Mouse (Mus musculus) kidney, embryonic 14.5 days (tissue): ENCODE data around the gene Col6a2. TPM values are rescaled to one million over a fixed set of nuclear protein-coding genes. Genes with fewer than 3 reads are reported as not detected.

Source experiments
- ATAC-seq: fragments of 200-750 bp; cut with Nextera tagmentation; 2 replicates; pipeline ENCODE4 v1.8.0; 2017; ENCODE audit warnings: moderate number of reproducible peaks, mild to moderate bottlenecking, moderate TSS enrichment, moderate library complexity; ENCODE audit not compliant: low FRiP score, low TSS enrichment
- H3K27ac ChIP-seq: fragments of 300-500 bp; sonication (generic); 2 replicates; pipeline ENCODE4 v1.5.1; 2014; ENCODE audit warnings: low read depth, mild to moderate bottlenecking, low read length, moderate library complexity, mixed read lengths
- H3K27me3 ChIP-seq: fragments of 300-500 bp; sonication (generic); 2 replicates; pipeline ENCODE4 v1.6.1; 2014; ENCODE audit warnings: mild to moderate bottlenecking, low read length; ENCODE audit not compliant: control insufficient read depth, insufficient read depth
- H3K36me3 ChIP-seq: fragments of 300-500 bp; sonication (generic); 2 replicates; pipeline ENCODE4 v1.6.1; 2014; ENCODE audit warnings: low read length, mixed read lengths; ENCODE audit not compliant: control insufficient read depth, insufficient read depth
- H3K4me1 ChIP-seq: fragments of 300-500 bp; sonication (generic); 2 replicates; pipeline ENCODE4 v1.6.1; 2014; ENCODE audit warnings: low read length, mixed read lengths; ENCODE audit not compliant: control insufficient read depth, insufficient read depth
- H3K4me2 ChIP-seq: fragments of 300-500 bp; sonication (generic); replicated peaks from 2 replicates; pipeline ENCODE4 v1.6.1; 2014; ENCODE audit warnings: low read depth, mild to moderate bottlenecking, low read length
- H3K4me3 ChIP-seq: fragments of 300-500 bp; sonication (generic); 2 replicates; pipeline ENCODE4 v1.5.1; 2014; ENCODE audit warnings: mild to moderate bottlenecking, low read length
- H3K9ac ChIP-seq: fragments of 300-500 bp; sonication (generic); 2 replicates; pipeline ENCODE4 v1.6.1; 2014; ENCODE audit warnings: low read depth, mild to moderate bottlenecking, low read length, moderate library complexity
- H3K9me3 ChIP-seq: fragments of 300-500 bp; sonication (generic); 2 replicates; pipeline ENCODE4 v1.6.1; 2016; ENCODE audit warnings: low read length; ENCODE audit not compliant: control insufficient read depth
- WGBS: fragments of 180-500 bp; shearing (Covaris S2); extraction: QIAGEN DNeasy Blood & Tissue Kit; methylation state at CpG from one replicate; pipeline ENCODE4 v1.1.7; 2014; 5-methylcytosine and 5-hydroxymethylcytosine counted together
- polyA plus RNA-seq: library from polyadenylated mRNA; unstranded; fragments of >200 nt; fragmentation: Nextera tagmentation; extraction: Ambion mirVana; gene quantifications from 2 replicates; pipeline ENCODE4 v1.2.1, GENCODE M21; 2014

Gene Col6a2
- polyA plus RNA-seq, 1 experiment from 2014 or later: 22.0 TPM

- H3K4me1 ChIP-seq: 0 out of 2 replicates have a peak, but pooled peaks cover 4% of the 10 kb centered on the region
- H3K9me3 ChIP-seq: no peaks in the 10 kb centered on the region
- ATAC-seq: 0 out of 2 replicates have a peak, but pooled peaks have one; percentile 43
- H3K4me3 ChIP-seq: peak overlapping the region; percentile 17; the same call in 1 of the 2 replicates
- H3K27ac ChIP-seq: no peak overlapping the region
- H3K27me3 ChIP-seq: no peaks in the 10 kb centered on the region
- H3K9ac ChIP-seq: no peak overlapping the region
- no peaks in the 10 kb centered on the region for H3K36me3 ChIP-seq
- H3K4me2 ChIP-seq: peak overlapping the region; percentile 39
- 14% methylated on average over 10 of the region's 10 CpGs for WGBS
These were observed 39.3 kb downstream of the Col6a2 start for GRCm38 (mm10) chr10:76584138-76584537.

- Histone ChIP-seq H3K4me3 (no peak overlapping the region), H3K4me2 (no peak overlapping the region), H3K36me3 (no peaks in the 10 kb centered on the region), H3K27me3 (no peaks in the 10 kb centered on the region), H3K9ac (no peak overlapping the region), H3K9me3 (no peaks in the 10 kb centered on the region), H3K27ac (no peak overlapping the region), H3K4me1 (no peaks in the 10 kb centered on the region)
- 69% methylated on average over 7 of the region's 7 CpGs for WGBS
- no peak for ATAC-seq
These were observed 46.5 kb downstream of the Col6a2 start for GRCm38 (mm10) chr10:76576920-76577319.

- H3K27ac ChIP-seq: no peak within 1 kb of the TSS
- H3K9me3 ChIP-seq: no peaks in the 10 kb centered on the region
- no peaks in the 10 kb centered on the region for H3K4me1 ChIP-seq
- no peak within 1 kb of the TSS for H3K9ac ChIP-seq
- no peak within 1 kb of the TSS for H3K4me2 ChIP-seq
- no peaks in the 10 kb centered on the region for H3K27me3 ChIP-seq
- no peak within 1 kb of the TSS for H3K4me3 ChIP-seq
- H3K36me3 ChIP-seq: no peaks in the 10 kb centered on the region
- no peak for ATAC-seq
- WGBS: 78% methylated on average over 3 of the region's 3 CpGs
These were observed 48.1 kb downstream of the Col6a2 start, which contains the start of gene Ftcd for GRCm38 (mm10) chr10:76575374-76575773. Ftcd (plus strand) TSS chr10:76575648.

- Histone ChIP-seq H3K9me3 (no peaks in the 10 kb centered on the region), H3K4me2 (no peak overlapping the region)
- WGBS: 77% methylated on average over 3 of the region's 3 CpGs
These were observed 51.3 kb downstream of the Col6a2 start for GRCm38 (mm10) chr10:76572151-76572550.

GRCm38 (mm10) chr10:76571070-76571469, 52.4 kb downstream of the Col6a2 start:
- no peak overlapping the region for H3K4me2 ChIP-seq
- 72% methylated on average over 2 of the region's 2 CpGs for WGBS
- H3K4me1 ChIP-seq: no peaks in the 10 kb centered on the region
- H3K27me3 ChIP-seq: no peaks in the 10 kb centered on the region
- H3K9me3 ChIP-seq: no peaks in the 10 kb centered on the region
- H3K4me3 ChIP-seq: no peak overlapping the region
- H3K9ac ChIP-seq: no peak overlapping the region
- H3K27ac ChIP-seq: no peak overlapping the region
- no peak for ATAC-seq
- H3K36me3 ChIP-seq: no peaks in the 10 kb centered on the region

More at GRCm38 (mm10) chr10:76572151-76572550, 51.3 kb downstream of the Col6a2 start:
- Histone ChIP-seq H3K27me3 (no peaks in the 10 kb centered on the region), H3K27ac (no peak overlapping the region), H3K4me1 (no peaks in the 10 kb centered on the region), H3K9ac (no peak overlapping the region), H3K36me3 (no peaks in the 10 kb centered on the region), H3K4me3 (no peak overlapping the region)
- no peak for ATAC-seq

GRCm38 (mm10) chr10:76569996-76570685, 53.3 kb downstream of the Col6a2 start:
- H3K4me3 ChIP-seq: no peak overlapping the region
- WGBS: 93% methylated on average over 22 of the region's 22 CpGs
- no peak for ATAC-seq
- H3K4me2 ChIP-seq: no peak overlapping the region
- no peak overlapping the region for H3K9ac ChIP-seq
- no peaks in the 10 kb centered on the region for H3K9me3 ChIP-seq
- no peaks in the 10 kb centered on the region for H3K27me3 ChIP-seq
- H3K36me3 ChIP-seq: no peaks in the 10 kb centered on the region
- no peak overlapping the region for H3K27ac ChIP-seq
- no peaks in the 10 kb centered on the region for H3K4me1 ChIP-seq

- Histone ChIP-seq H3K27me3 (no peaks in the 10 kb centered on the region), H3K9ac (no peak within 1 kb of the TSS), H3K9me3 (no peaks in the 10 kb centered on the region), H3K36me3 (no peaks in the 10 kb centered on the region), H3K4me3 (no peak within 1 kb of the TSS), H3K27ac (no peak within 1 kb of the TSS), H3K4me2 (no peak within 1 kb of the TSS), H3K4me1 (no peaks in the 10 kb centered on the region)
- no peak for ATAC-seq
- 89% methylated on average over 10 of the region's 10 CpGs for WGBS
These were observed 61.5 kb downstream of the Col6a2 start, which contains the start of gene Spatc1l for GRCm38 (mm10) chr10:76561972-76562371. Spatc1l (plus strand) TSS chr10:76562272.

- Histone ChIP-seq H3K27me3 (no peaks in the 10 kb centered on the region), H3K9ac (no peak overlapping the region), H3K4me2 (no peak overlapping the region), H3K9me3 (no peaks in the 10 kb centered on the region), H3K27ac (no peak overlapping the region), H3K36me3 (peaks cover 48% of the 10 kb centered on the region), H3K4me3 (no peak overlapping the region), H3K4me1 (no peaks in the 10 kb centered on the region)
- 90% methylated on average over 5 of the region's 5 CpGs for WGBS
- no peak for ATAC-seq
These were observed 69.4 kb downstream of the Col6a2 start for GRCm38 (mm10) chr10:76554061-76554460.

- H3K36me3 ChIP-seq: peaks cover 65% of the 10 kb centered on the region
- no peak overlapping the region for H3K4me2 ChIP-seq
- WGBS: 87% methylated on average over 3 of the region's 3 CpGs
- H3K4me3 ChIP-seq: no peak overlapping the region
- H3K27ac ChIP-seq: no peak overlapping the region
- no peaks in the 10 kb centered on the region for H3K9me3 ChIP-seq
- ATAC-seq: no peak
- no peaks in the 10 kb centered on the region for H3K4me1 ChIP-seq
- H3K27me3 ChIP-seq: no peaks in the 10 kb centered on the region
- H3K9ac ChIP-seq: no peak overlapping the region
These were observed 71.9 kb downstream of the Col6a2 start for GRCm38 (mm10) chr10:76551556-76551955.
